Mouse (Mus musculus) lung, embryonic 15.5 days (tissue): ENCODE results near the gene Adcyap1r1. TPM values are rescaled to one million over a fixed set of nuclear protein-coding genes. Genes with fewer than 3 reads are reported as not detected.

Source experiments
- ATAC-seq: fragments of 200-750 bp; cut with Nextera tagmentation; 2 replicates; pipeline ENCODE4 v1.8.0; 2017; ENCODE audit warnings: moderate number of reproducible peaks, borderline replicate concordance; ENCODE audit not compliant: low FRiP score, low TSS enrichment; ENCODE audit errors: extremely low read depth
- H3K27ac ChIP-seq: fragments of 300-500 bp; sonication (generic); 2 replicates; pipeline ENCODE4 v1.5.1; 2015; ENCODE audit warnings: moderate library complexity, mild to moderate bottlenecking, inconsistent platforms
- H3K27me3 ChIP-seq: fragments of 300-500 bp; sonication (generic); 2 replicates; pipeline ENCODE4 v1.6.1; 2015; ENCODE audit warnings: inconsistent platforms
- H3K36me3 ChIP-seq: fragments of 300-500 bp; sonication (generic); 2 replicates; pipeline ENCODE4 v1.6.1; 2015; ENCODE audit warnings: inconsistent platforms
- H3K4me1 ChIP-seq: fragments of 300-500 bp; sonication (generic); 2 replicates; pipeline ENCODE4 v1.6.1; 2015; ENCODE audit warnings: inconsistent platforms
- H3K4me2 ChIP-seq: fragments of 300-500 bp; sonication (generic); 2 replicates; pipeline ENCODE4 v1.6.1; 2015; ENCODE audit warnings: inconsistent platforms, mild to moderate bottlenecking, moderate library complexity
- H3K4me3 ChIP-seq: fragments of 300-500 bp; sonication (generic); 2 replicates; pipeline ENCODE4 v1.5.1; 2015; ENCODE audit warnings: mild to moderate bottlenecking, inconsistent platforms
- H3K9ac ChIP-seq: fragments of 300-500 bp; sonication (generic); 2 replicates; pipeline ENCODE4 v1.6.1; 2015; ENCODE audit warnings: inconsistent platforms
- H3K9me3 ChIP-seq: fragments of 300-500 bp; sonication (generic); 2 replicates; pipeline ENCODE4 v1.6.1; 2016; ENCODE audit warnings: inconsistent platforms
- WGBS: fragments of 180-500 bp; shearing (Covaris S2); methylation state at CpG from one replicate; pipeline ENCODE4 v1.1.7; 2015; 5-methylcytosine and 5-hydroxymethylcytosine counted together
- polyA plus RNA-seq: library from polyadenylated mRNA; unstranded; fragments of >200 nt; fragmentation: Nextera tagmentation; extraction: Ambion mirVana; gene quantifications from 2 replicates; pipeline ENCODE4 v1.2.1, GENCODE M21; 2015

The Adcyap1r1 gene
- polyA plus RNA-seq, 1 experiment from 2014 or later, result 0.71 TPM

- no peaks in the 10 kb centered on the region for H3K4me1 ChIP-seq
- no peak overlapping the region for H3K9ac ChIP-seq
- no peak overlapping the region for H3K4me3 ChIP-seq
- H3K27me3 ChIP-seq, result no peaks in the 10 kb centered on the region
- H3K36me3 ChIP-seq, result no peaks in the 10 kb centered on the region
- H3K4me2 ChIP-seq, result no peak overlapping the region
- WGBS, result 93% methylated on average over 1 of the region's 1 CpGs
- no peak for ATAC-seq
- no peaks in the 10 kb centered on the region for H3K9me3 ChIP-seq
- H3K27ac ChIP-seq, result no peak overlapping the region
These were observed 29.2 kb downstream of the Adcyap1r1 start for GRCm38 (mm10) chr6:55480988-55481387.

GRCm38 (mm10) chr6:55482471-55482870 lies 30.7 kb downstream of the Adcyap1r1 start:
- Histone ChIP-seq H3K4me2 (no peak overlapping the region), H3K27ac (no peak overlapping the region), H3K9ac (no peak overlapping the region), H3K4me3 (no peak overlapping the region), H3K27me3 (no peaks in the 10 kb centered on the region), H3K9me3 (no peaks in the 10 kb centered on the region), H3K4me1 (peaks cover 5% of the 10 kb centered on the region), H3K36me3 (no peaks in the 10 kb centered on the region)
- ATAC-seq, result no peak
- WGBS, result 82% methylated on average over 1 of the region's 1 CpGs

- H3K9me3 ChIP-seq, result no peaks in the 10 kb centered on the region
- no peak overlapping the region for H3K4me2 ChIP-seq
- H3K4me3 ChIP-seq, result no peak overlapping the region
- H3K4me1 ChIP-seq, result peaks cover 14% of the 10 kb centered on the region
- H3K36me3 ChIP-seq, result no peaks in the 10 kb centered on the region
- 69% methylated on average over 7 of the region's 7 CpGs for WGBS
- no peaks in the 10 kb centered on the region for H3K27me3 ChIP-seq
- H3K27ac ChIP-seq, result no peak overlapping the region
- ATAC-seq, result no peak
- H3K9ac ChIP-seq, result no peak overlapping the region
These were observed 31.6 kb downstream of the Adcyap1r1 start for GRCm38 (mm10) chr6:55483360-55483759.

- H3K9me3 ChIP-seq, result no peaks in the 10 kb centered on the region
- no peak for ATAC-seq
- H3K27me3 ChIP-seq, result no peaks in the 10 kb centered on the region
- no peak overlapping the region for H3K27ac ChIP-seq
- H3K4me3 ChIP-seq, result no peak overlapping the region
- no peaks in the 10 kb centered on the region for H3K36me3 ChIP-seq
- WGBS, result 33% methylated on average over 4 of the region's 4 CpGs
- peaks cover 15% of the 10 kb centered on the region for H3K4me1 ChIP-seq
- no peak overlapping the region for H3K4me2 ChIP-seq
- no peak overlapping the region for H3K9ac ChIP-seq
These were observed 32.4 kb downstream of the Adcyap1r1 start for GRCm38 (mm10) chr6:55484224-55484623.

- peaks cover 15% of the 10 kb centered on the region for H3K4me1 ChIP-seq
- 63% methylated on average over 4 of the region's 4 CpGs for WGBS
- no peak overlapping the region for H3K4me2 ChIP-seq
- H3K27ac ChIP-seq, result no peak overlapping the region
- no peak overlapping the region for H3K4me3 ChIP-seq
- H3K9me3 ChIP-seq, result no peaks in the 10 kb centered on the region
- no peak for ATAC-seq
- H3K36me3 ChIP-seq, result no peaks in the 10 kb centered on the region
- no peaks in the 10 kb centered on the region for H3K27me3 ChIP-seq
- H3K9ac ChIP-seq, result no peak overlapping the region
These were observed 33.4 kb downstream of the Adcyap1r1 start for GRCm38 (mm10) chr6:55485216-55485615.

GRCm38 (mm10) chr6:55487726-55488125 lies 35.9 kb downstream of the Adcyap1r1 start:
- Histone ChIP-seq H3K9me3 (no peaks in the 10 kb centered on the region), H3K9ac (no peak overlapping the region), H3K4me1 (peaks cover 15% of the 10 kb centered on the region), H3K4me3 (no peak overlapping the region), H3K36me3 (no peaks in the 10 kb centered on the region), H3K27me3 (no peaks in the 10 kb centered on the region), H3K4me2 (no peak overlapping the region), H3K27ac (peak overlapping the region; percentile 39; the same call in 1 of the 2 replicates)
- peak; percentile 86 for ATAC-seq
- 31% methylated on average over 6 of the region's 6 CpGs for WGBS

GRCm38 (mm10) chr6:55496201-55496600 lies 44.4 kb downstream of the Adcyap1r1 start:
- H3K36me3 ChIP-seq, result no peaks in the 10 kb centered on the region
- 90% methylated on average over 4 of the region's 4 CpGs for WGBS
- ATAC-seq, result no peak

GRCm38 (mm10) chr6:55498753-55499152 lies 47.0 kb downstream of the Adcyap1r1 start:
- Histone ChIP-seq H3K27ac (no peak overlapping the region), H3K4me3 (no peak overlapping the region), H3K4me2 (no peak overlapping the region), H3K9ac (no peak overlapping the region), H3K9me3 (no peaks in the 10 kb centered on the region), H3K27me3 (no peaks in the 10 kb centered on the region), H3K36me3 (no peaks in the 10 kb centered on the region), H3K4me1 (no peaks in the 10 kb centered on the region)
- ATAC-seq, result no peak

More at GRCm38 (mm10) chr6:55496201-55496600, 44.4 kb downstream of the Adcyap1r1 start:
- Histone ChIP-seq H3K27me3 (no peaks in the 10 kb centered on the region), H3K4me3 (no peak overlapping the region), H3K4me2 (no peak overlapping the region), H3K9me3 (no peaks in the 10 kb centered on the region), H3K4me1 (no peaks in the 10 kb centered on the region), H3K27ac (no peak overlapping the region), H3K9ac (no peak overlapping the region)

GRCm38 (mm10) chr6:55501061-55501460 lies 49.3 kb downstream of the Adcyap1r1 start:
- Histone ChIP-seq H3K36me3 (no peaks in the 10 kb centered on the region), H3K4me1 (no peaks in the 10 kb centered on the region), H3K27me3 (no peaks in the 10 kb centered on the region), H3K4me2 (no peak overlapping the region), H3K4me3 (no peak overlapping the region), H3K9me3 (no peaks in the 10 kb centered on the region), H3K27ac (no peak overlapping the region), H3K9ac (no peak overlapping the region)
- WGBS, result 48% methylated on average over 6 of the region's 6 CpGs
- ATAC-seq, result no peak

- Histone ChIP-seq H3K4me2 (no peak overlapping the region), H3K9me3 (no peaks in the 10 kb centered on the region), H3K36me3 (no peaks in the 10 kb centered on the region), H3K27me3 (no peaks in the 10 kb centered on the region), H3K4me3 (no peak overlapping the region), H3K27ac (no peak overlapping the region), H3K4me1 (no peaks in the 10 kb centered on the region), H3K9ac (no peak overlapping the region)
- ATAC-seq, result no peak
- WGBS, result 92% methylated on average over 7 of the region's 7 CpGs
These were observed 50.5 kb downstream of the Adcyap1r1 start for GRCm38 (mm10) chr6:55502309-55502708.

GRCm38 (mm10) chr6:55504797-55505488 lies 53.2 kb downstream of the Adcyap1r1 start:
- no peaks in the 10 kb centered on the region for H3K4me1 ChIP-seq
- no peaks in the 10 kb centered on the region for H3K36me3 ChIP-seq
- H3K9ac ChIP-seq, result no peak overlapping the region
- H3K27me3 ChIP-seq, result no peaks in the 10 kb centered on the region
- no peak for ATAC-seq
- H3K27ac ChIP-seq, result no peak overlapping the region
- H3K4me3 ChIP-seq, result no peak overlapping the region
- no peak overlapping the region for H3K4me2 ChIP-seq
- no peaks in the 10 kb centered on the region for H3K9me3 ChIP-seq
- 88% methylated on average over 2 of the region's 2 CpGs for WGBS

GRCm38 (mm10) chr6:55506519-55506918 lies 54.7 kb downstream of the Adcyap1r1 start:
- H3K9ac ChIP-seq, result no peak overlapping the region
- no peaks in the 10 kb centered on the region for H3K36me3 ChIP-seq
- H3K4me3 ChIP-seq, result no peak overlapping the region
- ATAC-seq, result no peak
- no peaks in the 10 kb centered on the region for H3K27me3 ChIP-seq
- H3K27ac ChIP-seq, result no peak overlapping the region
- H3K9me3 ChIP-seq, result no peaks in the 10 kb centered on the region
- H3K4me1 ChIP-seq, result peaks cover 3% of the 10 kb centered on the region; the same call in 1 of the 2 replicates
- no peak overlapping the region for H3K4me2 ChIP-seq
- 64% methylated on average over 4 of the region's 4 CpGs for WGBS
